In the genomic region with DNA sequence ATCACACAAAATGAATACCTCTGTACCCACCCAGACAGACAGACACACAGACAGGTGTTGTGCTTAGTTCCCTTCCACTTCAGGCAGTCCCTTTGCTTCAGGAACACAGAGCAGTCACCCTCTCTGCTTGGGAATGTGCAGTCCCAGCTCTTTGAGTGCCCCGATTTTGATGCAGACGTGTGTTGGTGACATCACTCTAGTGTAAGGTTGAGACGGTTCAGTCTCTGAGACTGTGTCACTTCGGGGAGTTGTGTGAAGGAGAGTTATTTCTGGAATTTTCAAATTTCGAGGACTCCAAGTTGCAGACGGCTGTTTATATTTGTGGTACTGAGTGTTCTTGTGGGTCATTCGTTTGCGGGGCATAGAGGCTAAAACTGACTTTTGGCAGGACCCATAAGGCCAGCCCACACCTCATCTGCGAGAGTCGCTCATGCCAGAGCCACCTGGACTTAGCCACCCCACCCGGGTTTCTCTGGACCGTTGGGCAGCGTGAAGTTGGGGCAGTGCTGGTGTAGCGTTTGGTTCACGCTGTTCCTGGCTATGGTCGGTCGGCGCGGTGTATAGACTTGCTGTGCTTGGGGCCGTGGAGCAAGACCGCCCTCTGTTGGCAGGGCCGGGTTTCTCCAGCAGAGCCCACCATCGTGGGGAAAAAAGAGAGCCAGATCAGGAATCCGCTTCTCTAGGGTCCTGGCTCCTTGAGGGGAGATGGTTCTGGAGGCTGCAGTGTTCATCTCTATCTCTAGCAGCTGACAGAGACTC, we compare ENCODE assay signal across 9 mouse cellular contexts. TPM values are rescaled to one million over a fixed set of nuclear protein-coding genes. Genes with fewer than 3 reads are reported as not detected.
A peak's percentile ranks its signal among the peaks of the same experiment; 100 is the strongest.
DNase-seq lines count a peak whose midpoint lies in the region; ATAC-seq lines count a peak whose summit lies in the region.
"Had no signal": no experiment of that assay in that cellular context is flagged by ENCODE, and none has a peak within 500 bp of the region (broad histone marks: within the 10 kb centered on the region; RNA-seq: fewer than 3 reads in every experiment).

No protein-coding gene starts in this region.

- 14% methylated on average over 24 of the region's 24 CpGs for WGBS in heart, embryonic 13.5 days
- WGBS in kidney, embryonic 16.5 days, result 21% methylated on average over 24 of the region's 24 CpGs
- WGBS in liver, embryonic 13.5 days (ENCODE audit: insufficient replicate concordance), result 20% methylated on average over 24 of the region's 24 CpGs
- WGBS in neural tube, embryonic 11.5 days, result 24% methylated on average over 24 of the region's 24 CpGs
- 15% methylated on average over 24 of the region's 24 CpGs for WGBS in stomach, embryonic 15.5 days

- peak; percentile 79 for DNase-seq in CD4-positive helper T cell, adult 2 months (ENCODE audit: low read depth, low spot score)
- DNase-seq in adrenal gland, postnatal 4 days (ENCODE audit: low spot score in 2 of 2), result peak; percentile 56 to 62
- DNase-seq in liver, embryonic 13.5 days, result peak; percentile 56
- DNase-seq in neural tube, embryonic 11.5 days (ENCODE audit: low spot score), result peak; percentile 79

- H3K9ac ChIP-seq in heart, embryonic 13.5 days, result 0 out of 2 replicates have a peak overlapping the region, but pooled peaks have one; percentile 47
- 0 out of 2 replicates have a peak overlapping the region, but pooled peaks have one; percentile 29 for H3K9ac ChIP-seq in kidney, embryonic 16.5 days (replicated peaks; ENCODE audit: low read length)
- H3K9ac ChIP-seq in liver, embryonic 13.5 days, result no peak overlapping the region
- H3K9ac ChIP-seq in neural tube, embryonic 11.5 days (ENCODE audit: low read length), result no peak overlapping the region
- H3K9ac ChIP-seq in stomach, embryonic 15.5 days, result no peak overlapping the region

- peak; percentile 56; the same call in 1 of the 2 replicates for ATAC-seq in erythroblast, adult 5-6 weeks (replicated peaks; ENCODE audit: low FRiP score, poor library complexity, severe bottlenecking)
- ATAC-seq in heart, embryonic 13.5 days (ENCODE audit: extremely low read depth, insufficient number of reproducible peaks, low FRiP score, low TSS enrichment), result peak; percentile 54; the same call in 1 of the 2 replicates
- ATAC-seq in kidney, embryonic 16.5 days (ENCODE audit: low FRiP score, low TSS enrichment), result peak; percentile 90
- ATAC-seq in liver, embryonic 13.5 days (ENCODE audit: low read depth), result peak; percentile 75
- peak; percentile 72 for ATAC-seq in neural tube, embryonic 11.5 days (ENCODE audit: insufficient read depth, low FRiP score, low TSS enrichment)
- ATAC-seq in stomach, embryonic 15.5 days (ENCODE audit: insufficient read depth, low FRiP score, low read depth), result peak; percentile 69

- peak overlapping the region; percentile 57 for H3K4me2 ChIP-seq in heart, embryonic 13.5 days
- H3K4me2 ChIP-seq in kidney, embryonic 16.5 days (replicated peaks; ENCODE audit: low read depth, low read length), result peak overlapping the region; percentile 45
- H3K4me2 ChIP-seq in liver, embryonic 13.5 days, result peak overlapping the region; percentile 38
- no peak overlapping the region for H3K4me2 ChIP-seq in neural tube, embryonic 11.5 days (ENCODE audit: low read depth)
- H3K4me2 ChIP-seq in stomach, embryonic 15.5 days, result peak overlapping the region; percentile 44

- H3K27ac ChIP-seq in heart, embryonic 13.5 days (replicated peaks), result no peak overlapping the region
- no peak overlapping the region for H3K27ac ChIP-seq in kidney, embryonic 16.5 days (ENCODE audit: low read length)
- no peak overlapping the region for H3K27ac ChIP-seq in liver, embryonic 13.5 days
- no peak overlapping the region for H3K27ac ChIP-seq in neural tube, embryonic 11.5 days (ENCODE audit: low read depth, low read length)
- no peak overlapping the region for H3K27ac ChIP-seq in stomach, embryonic 15.5 days

- H3K4me1 ChIP-seq in heart, embryonic 13.5 days, result peaks cover 18% of the 10 kb centered on the region
- H3K4me1 ChIP-seq in kidney, embryonic 16.5 days (ENCODE audit: insufficient read depth, low read length), result no peaks in the 10 kb centered on the region
- H3K4me1 ChIP-seq in liver, embryonic 13.5 days (replicated peaks), result peaks cover 5% of the 10 kb centered on the region; the same call in 1 of the 2 replicates
- no peaks in the 10 kb centered on the region for H3K4me1 ChIP-seq in neural tube, embryonic 11.5 days (ENCODE audit: control insufficient read depth, insufficient read depth, low read length)
- no peaks in the 10 kb centered on the region for H3K4me1 ChIP-seq in stomach, embryonic 15.5 days

- H3K9me3 ChIP-seq in heart, embryonic 13.5 days, result no peaks in the 10 kb centered on the region
- no peaks in the 10 kb centered on the region; the same call in 1 of the 2 replicates for H3K9me3 ChIP-seq in kidney, embryonic 16.5 days (ENCODE audit: low read length)
- H3K9me3 ChIP-seq in liver, embryonic 13.5 days (replicated peaks), result no peaks in the 10 kb centered on the region
- no peaks in the 10 kb centered on the region for H3K9me3 ChIP-seq in neural tube, embryonic 11.5 days (ENCODE audit: control insufficient read depth, low read length)
- no peaks in the 10 kb centered on the region for H3K9me3 ChIP-seq in stomach, embryonic 15.5 days

- no peaks in the 10 kb centered on the region for H3K36me3 ChIP-seq in heart, embryonic 13.5 days
- no peaks in the 10 kb centered on the region for H3K36me3 ChIP-seq in kidney, embryonic 16.5 days (ENCODE audit: insufficient read depth, low read length)
- no peaks in the 10 kb centered on the region for H3K36me3 ChIP-seq in liver, embryonic 13.5 days
- no peaks in the 10 kb centered on the region for H3K36me3 ChIP-seq in neural tube, embryonic 11.5 days (ENCODE audit: control insufficient read depth, insufficient read depth, low read length)
- H3K36me3 ChIP-seq in stomach, embryonic 15.5 days, result no peaks in the 10 kb centered on the region

- H3K4me3 ChIP-seq in heart, embryonic 13.5 days, result peak overlapping the region; percentile 21; the same call in 1 of the 2 replicates
- peak overlapping the region; percentile 22 for H3K4me3 ChIP-seq in kidney, embryonic 16.5 days (ENCODE audit: low read length)
- no peak overlapping the region for H3K4me3 ChIP-seq in liver, embryonic 13.5 days (replicated peaks)
- no peak overlapping the region for H3K4me3 ChIP-seq in neural tube, embryonic 11.5 days (ENCODE audit: low read depth, low read length)
- H3K4me3 ChIP-seq in stomach, embryonic 15.5 days (replicated peaks), result no peak overlapping the region
- H3K4me3 ChIP-seq: erythroblast, embryonic 14.5 days had no signal

- 0 out of 2 replicates have a peak, but pooled peaks cover 15% of the 10 kb centered on the region for H3K27me3 ChIP-seq in heart, embryonic 13.5 days (replicated peaks)
- H3K27me3 ChIP-seq in kidney, embryonic 16.5 days (ENCODE audit: insufficient read depth, low read length), result peaks cover 3% of the 10 kb centered on the region; the same call in 1 of the 2 replicates
- H3K27me3 ChIP-seq in liver, embryonic 13.5 days, result peaks cover 19% of the 10 kb centered on the region
- no peaks in the 10 kb centered on the region for H3K27me3 ChIP-seq in neural tube, embryonic 11.5 days (ENCODE audit: control insufficient read depth, insufficient read depth, low read length)
- H3K27me3 ChIP-seq in stomach, embryonic 15.5 days (replicated peaks), result no peaks in the 10 kb centered on the region

RNA-seq across cellular contexts. Expression of gene Pmvk, which starts 30.6 kb away (rescaled TPM):
- total RNA-seq in adrenal gland, postnatal 4 days (2021), result 10 to 100 TPM; 14.9 to 17.3 TPM
- 5.4 and 8.1 TPM in 2 replicates for total RNA-seq in erythroblast, adult 5-6 weeks (2015; ENCODE audit: low replicate concordance)
- 6.6 and 10.1 TPM in 2 replicates for total RNA-seq in erythroblast, adult 5-6 weeks (2017; ENCODE audit: low replicate concordance)
- polyA plus RNA-seq in heart, embryonic 13.5 days (2015; fragmentation: Nextera tagmentation; extraction: Ambion mirVana), result 47.6 and 58.3 TPM in 2 replicates
- polyA plus RNA-seq in kidney, embryonic 16.5 days (2015; fragmentation: Nextera tagmentation; extraction: Ambion mirVana), result 56.1 and 59.3 TPM in 2 replicates
- polyA plus RNA-seq in liver, embryonic 13.5 days (2015; fragmentation: Nextera tagmentation; extraction: Ambion mirVana), result 39.5 and 40.4 TPM in 2 replicates
- 71.8 and 74.5 TPM in 2 replicates for polyA plus RNA-seq in neural tube, embryonic 11.5 days (2014; fragmentation: Nextera tagmentation; extraction: Ambion mirVana)
- polyA plus RNA-seq in stomach, embryonic 15.5 days (2015; fragmentation: Nextera tagmentation; extraction: Ambion mirVana), result 55.3 and 60.1 TPM in 2 replicates

RNA-seq across cellular contexts. Expression of gene Kcnn3, which starts 35.0 kb away (rescaled TPM):
- 1 to 10 TPM; 6.6 to 7.2 TPM for total RNA-seq in adrenal gland, postnatal 4 days (2021)
- not detected in 2 replicates for total RNA-seq in erythroblast, adult 5-6 weeks (2015; ENCODE audit: low replicate concordance)
- 0.26 TPM in 1 of 2 replicates, not detected in the other for total RNA-seq in erythroblast, adult 5-6 weeks (2017; ENCODE audit: low replicate concordance)
- 2.2 and 2.3 TPM in 2 replicates for polyA plus RNA-seq in heart, embryonic 13.5 days (2015; fragmentation: Nextera tagmentation; extraction: Ambion mirVana)
- 2.5 and 2.6 TPM in 2 replicates for polyA plus RNA-seq in kidney, embryonic 16.5 days (2015; fragmentation: Nextera tagmentation; extraction: Ambion mirVana)
- 0.03 and 0.05 TPM in 2 replicates for polyA plus RNA-seq in liver, embryonic 13.5 days (2015; fragmentation: Nextera tagmentation; extraction: Ambion mirVana)
- 1.4 and 1.9 TPM in 2 replicates for polyA plus RNA-seq in neural tube, embryonic 11.5 days (2014; fragmentation: Nextera tagmentation; extraction: Ambion mirVana)
- 4.5 and 5.4 TPM in 2 replicates for polyA plus RNA-seq in stomach, embryonic 15.5 days (2015; fragmentation: Nextera tagmentation; extraction: Ambion mirVana)

RNA-seq across cellular contexts. Expression of gene Pbxip1, which starts 48.4 kb away (rescaled TPM):
- 10 to 100 TPM; 58.7 to 58.8 TPM for total RNA-seq in adrenal gland, postnatal 4 days (2021)
- total RNA-seq in erythroblast, adult 5-6 weeks (2015; ENCODE audit: low replicate concordance), result 3.8 and 4.2 TPM in 2 replicates
- total RNA-seq in erythroblast, adult 5-6 weeks (2017; ENCODE audit: low replicate concordance), result 6.2 and 8.6 TPM in 2 replicates
- 61.3 and 64.1 TPM in 2 replicates for polyA plus RNA-seq in heart, embryonic 13.5 days (2015; fragmentation: Nextera tagmentation; extraction: Ambion mirVana)
- polyA plus RNA-seq in kidney, embryonic 16.5 days (2015; fragmentation: Nextera tagmentation; extraction: Ambion mirVana), result 47.5 and 51.7 TPM in 2 replicates
- polyA plus RNA-seq in liver, embryonic 13.5 days (2015; fragmentation: Nextera tagmentation; extraction: Ambion mirVana), result 6.0 and 6.8 TPM in 2 replicates
- 8.6 and 9.1 TPM in 2 replicates for polyA plus RNA-seq in neural tube, embryonic 11.5 days (2014; fragmentation: Nextera tagmentation; extraction: Ambion mirVana)
- polyA plus RNA-seq in stomach, embryonic 15.5 days (2015; fragmentation: Nextera tagmentation; extraction: Ambion mirVana), result 39.9 and 40.1 TPM in 2 replicates

RNA-seq across cellular contexts. Expression of gene Pygo2, which starts 54.9 kb away (rescaled TPM):
- total RNA-seq in adrenal gland, postnatal 4 days (2021), result 10 to 100 TPM; 43.0 to 44.3 TPM
- 9.8 and 11.5 TPM in 2 replicates for total RNA-seq in erythroblast, adult 5-6 weeks (2015; ENCODE audit: low replicate concordance)
- total RNA-seq in erythroblast, adult 5-6 weeks (2017; ENCODE audit: low replicate concordance), result 5.6 and 12.4 TPM in 2 replicates
- 24.3 and 24.8 TPM in 2 replicates for polyA plus RNA-seq in heart, embryonic 13.5 days (2015; fragmentation: Nextera tagmentation; extraction: Ambion mirVana)
- polyA plus RNA-seq in kidney, embryonic 16.5 days (2015; fragmentation: Nextera tagmentation; extraction: Ambion mirVana), result 38.9 and 41.2 TPM in 2 replicates
- polyA plus RNA-seq in liver, embryonic 13.5 days (2015; fragmentation: Nextera tagmentation; extraction: Ambion mirVana), result 11.0 and 12.0 TPM in 2 replicates
- 55.7 and 59.8 TPM in 2 replicates for polyA plus RNA-seq in neural tube, embryonic 11.5 days (2014; fragmentation: Nextera tagmentation; extraction: Ambion mirVana)
- polyA plus RNA-seq in stomach, embryonic 15.5 days (2015; fragmentation: Nextera tagmentation; extraction: Ambion mirVana), result 35.1 and 37.1 TPM in 2 replicates

Comparison
In these comparisons a context has a peak if more than half of its experiments do, and no peak if none do; other contexts are left out.
1. H3K4me3 ChIP-seq: peak in heart, embryonic 13.5 days (single experiment) and kidney, embryonic 16.5 days (single experiment); none in liver, embryonic 13.5 days (single experiment), neural tube, embryonic 11.5 days (single experiment) and stomach, embryonic 15.5 days (single experiment).
2. H3K9ac ChIP-seq: peak in heart, embryonic 13.5 days (single experiment) and kidney, embryonic 16.5 days (single experiment); none in liver, embryonic 13.5 days (single experiment), neural tube, embryonic 11.5 days (single experiment) and stomach, embryonic 15.5 days (single experiment).
3. Peak in every context shown above with its lines, with median percentiles within 50 percentile points of each other: DNase-seq and ATAC-seq.